Mouse (Mus musculus): ENCODE results near the gene Slc3a2.
A peak's percentile ranks its signal among the peaks of the same experiment; 100 is the strongest.
"Not testable (repeated sequence)": the region's sequence is repeated elsewhere in the genome, so short reads cannot be mapped to it uniquely, and the experiment has no call there.

Gene Slc3a2

DNA sequence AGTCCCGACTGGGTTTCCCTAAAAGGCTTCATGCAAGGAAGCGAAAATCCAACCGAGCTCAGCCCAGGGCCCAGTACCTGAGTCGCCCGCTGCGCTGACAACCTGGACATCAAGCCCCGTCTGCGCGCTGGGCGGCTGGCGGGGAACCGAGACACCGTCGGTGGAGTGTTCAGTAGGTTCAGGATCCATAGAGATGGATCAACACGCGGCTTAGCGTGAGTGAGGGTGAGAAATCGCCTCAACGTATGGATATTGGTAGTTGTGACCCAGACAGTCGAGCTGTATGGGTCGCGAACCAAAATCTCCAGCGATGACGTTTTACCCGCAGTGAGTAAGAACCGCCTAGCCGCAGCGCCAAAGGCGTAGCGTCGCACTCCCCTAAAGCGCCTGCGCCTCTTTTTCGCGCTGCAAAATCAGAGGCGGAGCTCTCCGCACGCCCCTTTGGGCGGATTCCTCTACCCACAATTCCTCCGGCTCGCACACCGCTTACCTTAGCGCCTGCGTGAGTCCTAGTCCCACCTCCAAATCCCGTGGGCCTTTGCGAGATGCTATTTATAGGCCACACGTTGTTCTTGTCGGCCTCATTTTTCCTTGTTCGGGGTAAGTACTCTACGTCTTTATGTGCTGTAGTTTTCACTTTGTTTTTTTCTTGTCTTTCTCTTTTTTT lies at the start of gene Slc3a2:
Gene Slc3a2 (minus strand): TSS at position 463 of the 667 bp plus-strand sequence.
- peak; percentile 90 to 94 for DNase-seq (ENCODE audit: low spot score in 2 of 2)

DNA sequence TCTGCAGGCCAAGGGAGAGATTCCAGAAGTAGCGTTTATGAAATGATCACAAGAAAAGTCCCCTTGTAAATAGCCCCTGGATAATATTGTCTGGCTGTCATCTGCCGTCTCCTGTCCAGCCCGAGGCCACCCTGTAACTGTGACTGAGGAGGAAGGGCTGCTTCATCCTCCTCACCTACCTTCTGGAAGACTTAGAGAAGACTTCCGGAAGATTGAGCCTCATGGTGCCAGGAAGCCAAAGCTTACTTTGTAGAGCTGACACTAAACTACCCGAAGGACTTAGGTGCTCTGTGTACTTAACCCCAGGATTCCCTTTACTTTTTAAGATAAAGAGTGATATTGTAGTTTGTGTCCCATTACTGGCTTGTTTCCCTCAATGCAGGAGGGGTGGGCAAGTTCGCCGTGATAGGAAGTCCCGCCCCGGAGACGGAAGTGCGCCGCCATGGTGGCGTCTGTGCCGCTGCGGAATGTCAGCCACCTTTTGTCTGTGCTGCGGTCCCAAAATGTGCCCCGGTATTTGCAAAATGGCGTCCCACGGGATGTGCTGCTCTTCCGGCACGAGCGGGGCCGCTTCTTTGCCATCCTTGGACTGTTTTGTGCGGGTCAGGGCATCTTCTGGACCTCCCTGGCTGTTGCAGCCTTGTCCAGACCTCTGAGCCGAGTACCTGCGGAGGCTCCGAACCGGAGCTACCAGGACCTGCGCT lies 47.5 kb upstream of the Slc3a2 start, which contains the start of gene Tmem223:
Gene Tmem223 (plus strand): TSS at position 430 of the 704 bp plus-strand sequence.
- DNase-seq (ENCODE audit: low spot score in 2 of 2): peak; percentile 70 to 84

DNA sequence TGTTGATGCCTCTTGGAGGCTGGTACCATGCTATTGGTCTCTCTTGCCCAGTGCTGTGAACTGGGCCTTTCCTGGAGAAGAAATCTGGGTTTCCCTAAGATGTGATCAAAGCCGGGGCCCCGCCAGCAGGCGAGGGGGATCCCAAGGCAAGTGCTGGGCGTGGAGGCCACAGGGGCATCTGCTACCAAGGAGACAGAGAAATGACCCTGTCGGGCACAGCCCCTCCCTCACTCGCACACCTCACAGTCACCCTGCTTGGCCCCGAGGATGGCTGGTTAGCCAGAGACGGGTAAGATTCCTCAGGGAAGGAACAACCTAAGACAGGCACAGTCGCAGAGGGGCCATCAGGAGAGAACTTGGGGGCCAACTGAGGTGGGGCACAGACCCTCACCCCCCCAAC lies 42.4 kb upstream of the Slc3a2 start:
- no peak for DNase-seq (ENCODE audit: low spot score in 2 of 2)

DNA sequence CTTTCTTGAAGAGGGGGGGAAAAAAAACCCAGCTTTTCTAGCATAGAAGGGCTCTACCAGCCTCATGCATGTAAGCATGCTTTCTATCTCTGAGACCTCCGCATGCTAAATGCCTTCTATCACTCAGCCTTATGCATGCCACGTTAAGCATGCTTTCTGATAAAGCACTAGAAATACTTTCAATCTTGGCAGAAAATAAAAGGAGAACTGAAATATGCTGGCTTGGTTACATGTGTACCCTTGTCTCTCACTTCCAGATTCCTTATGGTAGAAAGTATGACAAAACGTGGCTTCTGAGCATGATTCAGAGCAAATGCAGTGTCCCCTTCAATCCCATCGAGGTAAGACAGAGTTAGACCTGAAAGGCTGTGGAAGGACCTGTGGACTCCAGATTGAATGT lies 40.1 kb upstream of the Slc3a2 start:
- no peak for DNase-seq (ENCODE audit: low spot score in 2 of 2)

DNA sequence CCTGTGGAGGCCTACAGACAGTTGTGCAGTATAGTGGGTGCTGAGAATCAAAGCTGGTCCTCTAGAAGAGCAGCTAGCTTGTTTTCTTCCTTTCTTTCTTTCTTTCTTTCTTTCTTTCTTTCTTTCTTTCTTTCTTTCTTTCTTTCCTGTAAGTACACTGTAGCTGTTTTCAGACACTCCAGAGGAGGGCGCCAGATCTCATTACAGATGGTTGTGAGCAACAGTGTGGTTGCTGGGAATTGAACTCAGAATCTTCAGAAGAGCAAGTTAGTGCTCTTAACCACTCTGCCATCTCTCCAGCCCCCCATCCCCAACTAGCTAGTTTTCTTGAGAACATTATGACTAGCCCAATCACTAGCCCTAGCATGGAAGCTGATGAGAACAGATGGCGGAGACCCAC lies 37.6 kb upstream of the Slc3a2 start:
- DNase-seq (ENCODE audit: low spot score in 2 of 2): no peak

DNA sequence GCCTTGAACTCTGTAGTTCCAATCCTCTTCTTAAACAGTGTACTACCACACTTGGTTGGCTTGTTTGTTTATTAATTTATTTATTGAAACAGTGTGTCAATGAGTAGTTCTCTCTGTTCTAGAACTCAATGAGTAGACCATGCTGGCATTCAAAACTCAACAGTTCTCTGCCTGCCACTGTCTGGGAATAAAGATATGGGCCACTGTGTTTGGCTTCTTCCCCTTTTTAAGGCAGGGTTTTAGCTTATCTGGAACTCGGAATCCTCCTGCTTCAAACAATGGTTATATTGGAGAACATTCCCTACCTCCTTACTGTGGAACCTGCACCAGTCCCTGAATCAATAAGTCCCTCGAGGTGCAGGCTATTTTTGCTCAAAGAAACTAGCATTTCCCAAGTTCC lies 35.7 kb upstream of the Slc3a2 start:
- DNase-seq (ENCODE audit: low spot score in 2 of 2): no peak

DNA sequence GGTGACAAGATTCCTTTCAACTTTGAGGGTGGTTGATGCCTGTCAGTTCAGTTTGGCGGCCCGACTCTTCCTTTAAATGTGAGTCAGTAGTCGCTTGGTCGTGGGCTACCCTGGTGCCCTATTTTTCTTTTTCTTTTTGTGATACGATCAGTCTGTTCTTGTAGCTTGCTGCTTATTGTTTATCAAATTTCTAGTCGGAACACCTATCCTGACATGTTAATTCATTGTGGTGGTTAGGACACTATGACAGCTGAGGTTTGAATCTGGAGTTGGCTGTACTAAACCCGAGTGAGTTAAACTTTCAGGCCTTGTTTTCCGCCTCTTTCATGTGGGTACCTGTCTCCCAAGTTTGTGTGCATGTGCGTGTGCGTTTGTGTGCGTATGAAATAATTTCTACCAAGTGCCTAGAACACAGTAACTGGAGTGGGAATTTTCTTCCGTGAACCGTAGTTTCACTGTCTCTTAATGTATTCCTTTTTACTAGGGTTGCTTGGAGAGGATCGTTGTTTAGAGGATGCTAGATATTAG lies 34.4 kb upstream of the Slc3a2 start:
- DNase-seq (ENCODE audit: low spot score in 2 of 2): no peak

DNA sequence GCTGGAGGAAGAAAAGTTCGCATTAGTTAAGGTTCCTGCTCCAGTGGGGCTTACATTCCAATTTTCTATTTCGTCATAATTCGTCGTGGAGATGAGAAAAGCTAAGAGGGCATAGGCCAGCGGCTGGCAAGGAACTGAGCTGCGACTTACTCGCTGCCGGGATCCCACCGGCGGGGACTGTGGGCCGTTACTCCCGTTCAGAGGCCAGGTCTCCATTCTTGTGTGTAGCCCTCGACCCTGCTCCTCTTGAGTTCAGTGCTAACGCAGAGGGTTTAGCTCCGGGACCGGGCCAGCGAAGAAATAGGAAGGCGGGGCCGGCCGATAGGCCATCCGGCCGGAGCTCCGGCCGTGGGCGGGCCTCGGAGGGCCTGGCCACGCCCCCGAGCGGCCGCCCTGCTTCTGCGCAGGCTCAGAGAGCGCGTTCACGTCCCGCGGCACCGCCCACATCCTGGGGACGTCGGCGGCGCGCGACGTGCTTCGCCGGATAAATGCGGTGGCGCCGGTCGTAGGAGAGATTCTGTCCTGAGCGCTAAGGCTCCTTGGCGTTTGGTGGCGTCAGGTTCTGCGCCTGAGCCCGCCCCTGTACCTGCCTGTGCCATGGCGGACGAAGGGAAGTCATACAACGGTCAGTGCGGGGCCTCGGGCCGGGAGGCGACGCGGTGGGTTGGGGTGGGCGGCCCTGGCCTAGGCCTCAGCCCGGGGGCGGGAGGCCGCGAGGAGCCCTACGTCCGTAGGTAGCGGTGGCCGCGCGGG lies 33.6 kb upstream of the Slc3a2 start, which contains the start of gene Nxf1:
Gene Nxf1 (plus strand): TSS at position 439 of the 753 bp plus-strand sequence.
- peak; percentile 90 to 94 for DNase-seq (ENCODE audit: low spot score in 2 of 2)

DNA sequence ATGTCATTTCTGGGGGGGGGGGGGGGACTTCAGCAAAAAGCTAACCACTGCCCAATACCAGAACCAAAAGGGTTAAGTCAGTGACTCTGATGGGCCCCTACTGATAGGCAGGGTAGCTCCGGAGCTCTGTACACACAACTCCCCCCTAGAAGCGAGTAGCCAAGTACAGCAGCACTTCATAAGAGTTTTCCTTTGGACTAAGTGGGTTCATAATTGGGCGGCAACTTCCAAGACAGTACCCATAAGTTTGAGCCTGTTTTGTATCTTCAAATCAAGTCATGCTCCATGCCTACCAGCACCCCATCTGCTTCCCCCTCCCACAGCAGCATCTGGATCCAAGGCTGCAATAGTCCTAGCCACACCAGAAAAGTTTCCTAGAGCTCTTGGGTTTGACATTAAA lies 32.5 kb upstream of the Slc3a2 start:
- DNase-seq (ENCODE audit: low spot score in 2 of 2): no peak

DNA sequence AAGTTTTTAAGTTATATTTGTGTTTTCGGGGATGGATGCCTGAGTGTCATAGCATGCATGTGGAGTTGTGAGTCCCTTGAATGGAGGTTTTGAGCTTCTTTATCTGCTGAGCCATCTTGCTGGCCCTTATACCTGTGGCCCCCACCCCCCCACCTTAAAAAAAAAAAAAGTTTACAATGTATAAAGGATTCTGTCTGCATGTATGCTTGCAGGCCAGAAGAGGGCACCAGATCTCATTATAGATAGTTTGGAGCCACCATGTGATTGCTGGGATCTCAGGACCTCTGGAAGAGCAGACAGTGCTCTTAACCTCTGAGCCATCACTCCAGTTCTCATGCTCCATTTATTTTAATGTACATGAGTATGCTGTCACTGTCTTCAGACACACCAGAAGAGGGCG lies 24.2 kb upstream of the Slc3a2 start:
- DNase-seq (ENCODE audit: low spot score in 2 of 2): no peak

DNA sequence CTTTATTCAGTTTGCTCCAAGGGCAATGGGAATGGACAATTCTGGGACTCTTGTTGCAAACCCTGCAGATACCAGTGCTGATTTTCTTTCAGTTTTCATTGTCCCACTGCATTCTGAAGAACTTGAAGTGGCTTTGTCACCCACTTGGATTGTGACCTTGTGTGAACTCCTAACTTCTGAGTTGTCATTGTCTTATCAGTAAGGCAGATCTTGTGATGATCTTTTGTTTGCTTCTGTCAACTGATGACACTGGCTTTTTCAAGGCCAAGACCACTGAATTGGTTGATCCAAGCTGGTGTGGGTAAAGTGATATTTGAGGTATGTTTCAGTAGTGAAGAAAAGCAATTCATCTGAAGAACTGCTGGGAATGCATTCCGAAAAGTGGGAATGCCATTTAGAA lies 22.2 kb upstream of the Slc3a2 start:
- no peak for DNase-seq (ENCODE audit: low spot score in 2 of 2)

DNA sequence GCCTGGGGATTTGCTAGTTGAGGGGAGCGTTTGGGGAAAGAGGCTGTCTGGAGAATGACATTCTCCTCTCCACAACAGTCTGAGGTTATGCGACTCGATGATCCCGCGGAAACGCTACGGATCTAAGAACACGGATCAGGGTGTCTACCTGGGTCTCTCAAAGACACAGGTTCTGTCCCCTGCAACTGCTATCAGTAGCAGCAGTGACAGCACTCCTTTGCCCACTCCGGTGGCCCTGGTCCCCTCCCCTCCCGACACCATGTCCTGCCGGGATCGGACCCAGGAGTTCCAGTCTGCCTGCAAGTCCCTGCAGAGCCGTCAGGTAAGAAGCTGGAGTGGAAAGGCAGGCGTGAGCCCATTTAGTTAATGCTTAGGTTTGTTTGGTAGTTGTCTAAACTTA lies 19.0 kb upstream of the Slc3a2 start:
- DNase-seq (ENCODE audit: low spot score in 2 of 2): no peak

DNA sequence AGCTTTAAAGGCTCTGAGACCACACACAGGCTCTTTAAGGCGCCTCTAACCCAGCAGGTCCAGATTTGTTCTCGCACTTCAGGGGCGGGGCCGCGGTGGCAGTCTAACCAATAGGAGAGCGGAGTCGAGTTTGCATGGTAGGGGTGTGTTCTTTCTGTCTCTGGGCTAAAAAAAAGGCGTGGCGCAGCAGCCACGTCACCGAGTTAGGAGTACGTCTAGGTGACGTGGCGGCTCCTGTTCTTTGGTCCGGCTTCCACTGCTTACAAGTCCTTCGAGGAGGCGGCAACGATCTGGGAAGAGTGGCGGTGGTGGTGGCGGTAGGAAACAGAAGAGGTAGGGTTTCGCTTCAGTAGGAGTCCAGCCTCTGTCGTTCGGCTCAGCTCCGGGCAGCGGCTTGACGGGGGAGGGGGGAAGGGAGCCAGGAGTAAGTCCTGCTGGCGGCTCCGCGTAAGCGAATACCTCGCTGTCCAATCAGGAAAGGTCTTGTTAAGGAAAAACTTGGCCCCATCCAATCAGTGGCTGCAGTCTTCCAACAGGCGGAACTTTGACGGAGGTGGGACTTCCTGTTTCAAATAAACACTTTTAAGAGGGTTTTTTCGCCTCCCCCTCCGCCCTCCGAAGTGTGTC lies 18.2 kb upstream of the Slc3a2 start, which contains the start of gene Stx5a:
Gene Stx5a (plus strand): TSS at position 171 of the 627 bp plus-strand sequence.
- DNase-seq (ENCODE audit: low spot score in 2 of 2): peak; percentile 93 to 94

DNA sequence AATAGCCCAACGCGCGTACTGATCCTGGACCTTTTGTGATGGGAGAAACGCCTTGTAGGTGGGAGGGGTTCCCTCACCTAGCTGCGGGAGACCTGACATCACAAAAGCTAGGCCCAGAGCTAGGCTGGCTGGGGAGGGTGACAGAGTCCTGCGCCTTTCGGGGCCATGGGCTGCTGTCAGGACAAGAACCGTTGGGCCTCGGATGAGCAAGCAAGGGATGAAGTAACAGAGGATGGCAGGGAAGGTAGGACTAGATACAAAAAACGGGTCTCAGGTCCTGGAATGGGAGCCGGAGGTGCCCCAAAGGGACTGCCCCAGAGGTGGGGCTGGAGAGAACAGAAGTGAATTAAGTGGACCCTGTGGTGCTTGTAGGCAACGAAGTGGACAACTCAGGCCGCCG lies 17.4 kb upstream of the Slc3a2 start, which contains the start of gene 1700092M07Rik:
Gene 1700092M07Rik (plus strand): TSS at position 116 of the 400 bp plus-strand sequence.
- DNase-seq (ENCODE audit: low spot score in 2 of 2): no peak

DNA sequence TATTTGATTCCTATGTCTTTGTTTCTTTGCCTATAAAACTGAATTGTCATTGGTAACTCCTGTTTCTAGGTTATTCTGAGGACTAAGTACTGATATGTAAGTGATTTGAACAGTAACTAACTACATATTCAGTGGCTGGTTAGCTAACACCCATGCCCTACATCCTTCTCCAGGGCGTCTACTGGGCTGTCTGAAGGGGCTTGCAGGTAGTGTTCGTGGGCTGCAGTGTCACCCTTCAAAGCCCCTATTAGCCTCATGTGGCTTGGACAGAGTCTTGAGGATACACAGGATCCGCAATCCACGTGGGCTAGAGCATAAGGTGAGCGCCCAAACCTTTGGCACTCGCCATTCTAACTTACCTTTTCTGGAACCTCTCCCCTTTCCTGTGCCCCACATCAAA lies 16.5 kb upstream of the Slc3a2 start:
- DNase-seq (ENCODE audit: low spot score in 2 of 2): no peak

DNA sequence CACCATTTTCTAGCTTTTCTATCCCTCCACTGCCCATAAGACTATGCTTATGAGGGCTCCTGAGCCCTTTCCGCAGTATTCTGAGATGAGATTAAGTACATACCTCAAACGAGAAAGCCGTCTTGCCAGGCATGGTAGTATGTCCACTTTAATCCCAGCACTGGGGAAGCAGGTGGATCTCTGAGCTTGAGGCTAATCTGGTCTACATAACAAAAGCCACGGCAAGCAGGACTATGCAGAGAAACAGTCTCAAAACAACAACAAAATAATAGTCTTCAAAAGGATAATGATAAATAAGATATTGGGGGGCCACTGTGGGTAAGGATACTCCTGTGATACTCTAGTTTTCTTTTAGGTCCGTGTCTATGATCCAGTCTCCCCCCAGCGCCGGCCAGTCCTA lies 15.7 kb upstream of the Slc3a2 start:
- DNase-seq (ENCODE audit: low spot score in 2 of 2): no peak

DNA sequence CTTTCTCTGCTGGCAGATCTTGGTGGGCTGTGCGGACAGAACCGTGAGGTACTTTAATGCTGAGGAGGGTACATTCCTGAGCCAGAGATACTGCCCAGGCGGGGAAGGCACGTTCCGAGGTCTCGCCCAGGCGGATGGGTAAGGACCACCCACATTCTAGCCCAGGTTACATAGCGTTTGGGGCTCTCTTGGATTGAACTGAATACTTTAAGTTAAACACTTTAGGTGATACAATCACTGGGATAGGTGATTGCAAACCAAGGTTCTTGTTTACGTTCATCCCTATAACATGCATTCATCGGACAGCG lies 12.9 kb upstream of the Slc3a2 start:
- no peak for DNase-seq (ENCODE audit: low spot score in 2 of 2)

DNA sequence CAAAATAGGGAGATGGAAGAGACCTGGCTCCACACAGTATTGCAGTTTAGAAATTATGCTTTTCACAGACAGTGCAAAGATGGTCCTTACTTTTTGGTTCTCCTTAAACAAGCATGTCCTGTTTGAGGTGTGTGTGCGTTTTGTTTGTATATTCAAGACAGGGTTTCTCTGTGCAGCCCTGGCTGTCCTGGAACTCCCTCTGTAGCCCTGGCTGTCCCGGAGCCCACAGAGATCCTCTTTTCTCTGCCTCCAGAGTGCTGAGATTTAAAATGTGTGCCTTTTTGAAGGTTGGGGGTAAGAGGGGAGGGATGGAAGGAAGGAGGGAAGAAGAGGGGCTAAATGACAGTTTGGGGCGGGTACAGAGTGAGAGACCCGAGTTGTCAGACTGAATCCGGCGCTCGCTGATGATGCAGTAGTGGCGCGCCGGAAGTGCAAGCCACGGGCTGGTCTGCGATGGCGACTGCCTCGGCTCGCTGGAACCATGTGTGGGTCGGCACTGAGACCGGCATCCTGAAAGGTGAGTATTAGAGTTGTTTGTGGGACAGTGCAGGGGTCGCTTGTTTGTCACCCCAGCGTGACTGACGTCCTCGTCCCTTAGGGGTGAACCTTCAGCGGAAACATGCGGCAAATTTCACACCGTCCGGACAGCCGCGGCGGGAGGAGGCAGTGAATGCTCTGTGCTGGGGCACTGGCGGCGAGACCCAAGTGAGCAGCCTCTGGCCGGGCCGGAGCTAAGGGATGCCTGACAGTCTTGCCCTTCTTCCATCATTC lies 12.4 kb upstream of the Slc3a2 start, which contains the start of gene Wdr74:
Gene Wdr74 (plus strand): TSS at position 439 of the 771 bp plus-strand sequence.
- DNase-seq (ENCODE audit: low spot score in 2 of 2): peak; percentile 87 to 92

DNA sequence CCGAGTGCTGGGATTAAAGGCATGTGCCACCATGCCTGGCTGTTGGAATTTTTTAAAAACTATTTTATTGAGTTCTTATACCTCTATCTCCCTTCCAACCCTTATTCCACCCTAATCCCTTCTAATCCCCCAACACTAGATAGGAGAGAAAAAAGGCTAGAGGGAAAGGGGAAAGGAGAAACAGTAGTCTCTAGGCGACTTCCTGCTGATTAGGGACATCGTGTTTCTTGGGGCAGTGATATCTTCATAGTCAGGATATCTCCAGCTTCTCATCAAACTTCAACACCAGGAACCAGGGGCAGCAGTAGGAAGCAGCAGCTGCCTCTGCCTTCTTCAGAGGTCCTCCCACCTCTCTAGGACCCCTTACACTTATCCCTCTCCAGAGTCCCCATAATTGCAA lies 11.2 kb upstream of the Slc3a2 start:
- DNase-seq (ENCODE audit: low spot score in 2 of 2): no peak

DNA sequence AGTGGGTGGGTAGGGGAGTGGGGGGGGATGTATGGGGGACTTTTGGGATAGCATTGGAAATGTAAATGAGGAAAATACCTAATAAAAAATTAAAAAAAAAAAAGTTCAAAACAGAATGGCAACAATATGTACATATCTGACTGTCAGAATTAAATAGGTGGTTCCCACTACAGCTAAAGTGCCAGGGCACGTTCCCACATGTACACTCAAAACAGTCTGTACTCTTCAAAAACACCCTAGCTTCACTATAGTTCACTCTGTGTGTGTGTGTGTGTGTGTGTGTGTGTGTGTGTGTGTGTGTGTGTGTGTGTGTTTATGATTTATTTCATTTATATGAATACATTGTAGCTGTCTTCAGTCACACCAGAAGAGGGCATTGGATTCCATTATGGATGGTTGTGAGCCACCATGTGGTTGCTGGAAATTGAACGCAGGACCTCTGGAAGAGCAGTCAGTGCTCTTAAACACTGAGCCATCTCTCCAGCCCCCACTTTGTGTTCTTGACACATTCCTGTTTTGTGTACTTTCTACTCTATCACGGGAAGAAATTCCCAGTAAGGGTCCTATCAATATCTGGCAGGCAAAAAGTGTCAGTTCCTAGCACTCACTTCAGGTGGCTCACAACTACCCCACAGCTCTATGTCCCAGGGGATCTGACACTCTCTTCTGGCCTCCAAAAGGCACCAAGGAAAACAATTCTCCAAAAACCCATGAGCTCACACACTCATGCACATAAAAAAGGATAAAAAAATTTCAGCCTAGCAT lies 5.3 kb upstream of the Slc3a2 start:
- DNase-seq (ENCODE audit: low spot score in 2 of 2): not testable (repeated sequence)

Measured in urinary bladder, postnatal 4 days (tissue).